Mouse (Mus musculus) embryonic fibroblast, embryonic 13.5 days (primary cell): ENCODE data around the gene Krt88. TPM values are rescaled to one million over a fixed set of nuclear protein-coding genes. Genes with fewer than 3 reads are reported as not detected.

Experiments used
- H3K27ac ChIP-seq: 2 replicates; pipeline ENCODE4 v1.5.1; 2012; ENCODE audit warnings: low read length, control low read depth, inconsistent platforms; ENCODE audit not compliant: insufficient read depth
- H3K4me1 ChIP-seq: 2 replicates; pipeline ENCODE4 v1.6.1; 2011; ENCODE audit warnings: low read length; ENCODE audit not compliant: control insufficient read depth, insufficient read depth
- H3K4me3 ChIP-seq: 2 replicates; pipeline ENCODE4 v1.5.1; 2011; ENCODE audit warnings: mild to moderate bottlenecking, control low read depth, low read length; ENCODE audit not compliant: insufficient read depth
- CTCF ChIP-seq: IDR thresholded peaks from 2 replicates; pipeline ENCODE4 v1.5.1; 2011; ENCODE audit warnings: mild to moderate bottlenecking, control low read depth, low read length, moderate library complexity, borderline replicate concordance; ENCODE audit not compliant: insufficient read depth
- POLR2A ChIP-seq: IDR thresholded peaks from 2 replicates; pipeline ENCODE4 v1.6.1; 2011; ENCODE audit warnings: low read depth, mild to moderate bottlenecking, control low read depth, low read length, moderate library complexity
- polyA plus RNA-seq: library from polyadenylated mRNA; stranded (reverse); fragments of >200 nt; gene quantifications from 2 replicates; pipeline ENCODE4 v1.2.4, GENCODE M21; 2011; ENCODE audit warnings: low read depth; ENCODE audit not compliant: missing spikeins, insufficient read length

Gene Krt88
- polyA plus RNA-seq, 1 experiment: not detected

GRCm38 (mm10) chr15:101494203-101494602 is 46.7 kb downstream of the Krt88 start:
- TF ChIP-seq POLR2A (no peak), CTCF (no peak)
- no peak overlapping the region for H3K4me3 ChIP-seq
- H3K4me1 ChIP-seq: no peaks in the 10 kb centered on the region
- H3K27ac ChIP-seq: no peak overlapping the region

GRCm38 (mm10) chr15:101495266-101495665 is 47.7 kb downstream of the Krt88 start:
- Histone ChIP-seq H3K4me3 (no peak overlapping the region), H3K27ac (no peak overlapping the region), H3K4me1 (no peaks in the 10 kb centered on the region)
- TF ChIP-seq CTCF (no peak), POLR2A (no peak)

GRCm38 (mm10) chr15:101497181-101497580 is 49.6 kb downstream of the Krt88 start:
- Histone ChIP-seq H3K27ac (no peak overlapping the region), H3K4me1 (no peaks in the 10 kb centered on the region), H3K4me3 (no peak overlapping the region)
- no peak for TF ChIP-seq POLR2A
- TF ChIP-seq CTCF: 0 out of 2 replicates have a peak, but pooled peaks have one; percentile 25

Other genes starting within 250 kb of the Krt88 start
- 9.0 and 9.3 TPM in 2 replicates for gene Grasp, start 223.6 kb upstream of the Krt88 start, polyA plus RNA-seq
- 60.9 and 68.2 TPM in 2 replicates for gene Nr4a1, start 193.5 kb upstream of the Krt88 start, polyA plus RNA-seq
- 20.4 and 21.3 TPM in 2 replicates for gene Atg101, start 163.5 kb upstream of the Krt88 start, polyA plus RNA-seq
- gene 6030408B16Rik, start 154.5 kb upstream of the Krt88 start, polyA plus RNA-seq: not detected in 2 replicates
- 2.2 and 2.4 TPM in 2 replicates for gene Krt80, start 77.6 kb upstream of the Krt88 start, polyA plus RNA-seq
- 0.98 and 1.8 TPM in 2 replicates for gene Krt7, start 36.7 kb upstream of the Krt88 start, polyA plus RNA-seq
- not detected in 2 replicates for gene Krt87, start 8.9 kb upstream of the Krt88 start, polyA plus RNA-seq
- not detected in 2 replicates for gene Krt81, start 16.0 kb downstream of the Krt88 start, polyA plus RNA-seq
- gene Krt86, start 25.7 kb downstream of the Krt88 start, polyA plus RNA-seq: not detected in 2 replicates
- gene Krt83, start 43.8 kb downstream of the Krt88 start, polyA plus RNA-seq: not detected in 2 replicates
- gene Gm49425, start 69.5 kb downstream of the Krt88 start, polyA plus RNA-seq: not detected in 2 replicates
- gene Krt84, start 85.1 kb downstream of the Krt88 start, polyA plus RNA-seq: not detected in 2 replicates
- not detected in 2 replicates for gene Krt82, start 102.9 kb downstream of the Krt88 start, polyA plus RNA-seq
- not detected in 2 replicates for gene Krt90, start 115.2 kb downstream of the Krt88 start, polyA plus RNA-seq
- gene Krt75, start 126.2 kb downstream of the Krt88 start, polyA plus RNA-seq: not detected in 2 replicates
- gene Gm5414, start 180.4 kb downstream of the Krt88 start, polyA plus RNA-seq: not detected in 2 replicates
- not detected in 2 replicates for gene Gm5478, start 199.6 kb downstream of the Krt88 start, polyA plus RNA-seq
- not detected in 2 replicates for gene Krt6b, start 232.5 kb downstream of the Krt88 start, polyA plus RNA-seq
- gene Krt6a, start 246.6 kb downstream of the Krt88 start, polyA plus RNA-seq: not detected in 2 replicates